In genomic region chrX:158043057-158043843, GRCm38 (mm10) we compare ENCODE assay signal across 8 mouse cellular contexts. TPM values are rescaled to one million over a fixed set of nuclear protein-coding genes. Genes with fewer than 3 reads are reported as not detected.
DNase-seq lines count a peak whose midpoint lies in the region; ATAC-seq and TF ChIP-seq lines count a peak whose summit lies in the region.

TSS of gene Cnksr2 (minus strand) at chrX:158043294.

- H3K4me3 ChIP-seq in kidney, embryonic 16.5 days (ENCODE audit: low read length), result peak within 1 kb of the TSS; percentile 57
- H3K4me3 ChIP-seq in liver, adult 2 months (ENCODE audit: insufficient read depth, low read depth, low read length), result peak within 1 kb of the TSS; percentile 49; the same call in 1 of the 2 replicates
- peak within 1 kb of the TSS; percentile 57 for H3K4me3 ChIP-seq in neural tube, embryonic 14.5 days (ENCODE audit: low read depth, low read length)

- H3K9ac ChIP-seq in kidney, embryonic 16.5 days (replicated peaks; ENCODE audit: low read length), result peak within 1 kb of the TSS; percentile 67
- H3K9ac ChIP-seq in liver, adult 2 months (ENCODE audit: low read depth, low read length), result no peak within 1 kb of the TSS
- peak within 1 kb of the TSS; percentile 80 for H3K9ac ChIP-seq in neural tube, embryonic 14.5 days (replicated peaks; ENCODE audit: low read depth, low read length)

- H3K36me3 ChIP-seq in kidney, embryonic 16.5 days (ENCODE audit: insufficient read depth, low read length), result no peaks in the 10 kb centered on the region
- H3K36me3 ChIP-seq in liver, adult 2 months (ENCODE audit: control insufficient read depth, insufficient read depth, low read length), result no peaks in the 10 kb centered on the region
- H3K36me3 ChIP-seq in neural tube, embryonic 14.5 days (ENCODE audit: control insufficient read depth, insufficient read depth, low read length), result no peaks in the 10 kb centered on the region

- peaks cover 15% of the 10 kb centered on the region; the same call in 1 of the 2 replicates for H3K27me3 ChIP-seq in kidney, embryonic 16.5 days (ENCODE audit: insufficient read depth, low read length)
- H3K27me3 ChIP-seq in liver, adult 2 months (ENCODE audit: control insufficient read depth, insufficient read depth, low read length), result peaks cover 13% of the 10 kb centered on the region
- no peaks in the 10 kb centered on the region for H3K27me3 ChIP-seq in neural tube, embryonic 14.5 days (ENCODE audit: control insufficient read depth, insufficient read depth, low read length)

- H3K4me1 ChIP-seq in kidney, embryonic 16.5 days (ENCODE audit: insufficient read depth, low read length), result no peaks in the 10 kb centered on the region
- no peaks in the 10 kb centered on the region; the same call in 1 of the 2 replicates for H3K4me1 ChIP-seq in liver, adult 2 months (ENCODE audit: control insufficient read depth, insufficient read depth, low read length)
- no peaks in the 10 kb centered on the region for H3K4me1 ChIP-seq in neural tube, embryonic 14.5 days (ENCODE audit: control insufficient read depth, insufficient read depth, low read length)

- no peaks in the 10 kb centered on the region for H3K9me3 ChIP-seq in kidney, embryonic 16.5 days (ENCODE audit: low read length)
- H3K9me3 ChIP-seq in neural tube, embryonic 14.5 days (ENCODE audit: control insufficient read depth, low read length), result no peaks in the 10 kb centered on the region

- no peak for TF ChIP-seq POLR2A in liver, adult 2 months (IDR thresholded peaks at IDR 0.05; ENCODE audit: extremely low read depth, insufficient read depth, low read length)

- no peak within 1 kb of the TSS for H3K27ac ChIP-seq in kidney, embryonic 16.5 days (ENCODE audit: low read length)
- H3K27ac ChIP-seq in liver, adult 2 months (replicated peaks; ENCODE audit: insufficient read depth, low read depth, low read length), result no peak within 1 kb of the TSS
- H3K27ac ChIP-seq in neural tube, embryonic 14.5 days (ENCODE audit: low read depth, low read length), result peak within 1 kb of the TSS; percentile 77

- 15% methylated on average over 66 of the region's 99 CpGs for WGBS in kidney, embryonic 16.5 days
- WGBS in liver, adult 2 months, result under 1% methylated on average over 53 of the region's 99 CpGs
- 24% methylated on average over 48 of the region's 99 CpGs for WGBS in neural tube, embryonic 14.5 days

- no peak for TF ChIP-seq CTCF in liver, adult 2 months (IDR thresholded peaks at IDR 0.05; ENCODE audit: low read depth, low read length)

- H3K79me2 ChIP-seq in liver, adult 2 months (ENCODE audit: control insufficient read depth, insufficient read depth, low read length), result no peaks in the 10 kb centered on the region

- DNase-seq in lung, adult 18-20 months, result peak; percentile 4 to 8
- DNase-seq in lung, postnatal 36 days, result no peak
- DNase-seq in cerebellum, adult 9-10 months, result peak; percentile 67
- DNase-seq in frontal cortex, adult 2 months (ENCODE audit: extremely low spot score in 1 of 2, low spot score in 1 of 2), result peak in 1 of 2 experiments; percentile 57
- DNase-seq in liver, adult 2 months (ENCODE audit: extremely low read depth, low read depth, low spot score), result no peak
- no peak for DNase-seq in c-Kit-positive CD71-positive TER-119-positive erythroid progenitor cells, embryonic 14.5 days (ENCODE audit: low spot score)

- peak; percentile 76 for ATAC-seq in kidney, embryonic 16.5 days (ENCODE audit: low FRiP score, low TSS enrichment)
- peak; percentile 84 for ATAC-seq in neural tube, embryonic 14.5 days (ENCODE audit: low read depth)

- H3K4me2 ChIP-seq in kidney, embryonic 16.5 days (replicated peaks; ENCODE audit: low read depth, low read length), result peak within 1 kb of the TSS; percentile 68
- peak within 1 kb of the TSS; percentile 49 for H3K4me2 ChIP-seq in neural tube, embryonic 14.5 days (ENCODE audit: low read depth, low read length)

RNA-seq across cellular contexts. Expression of gene Cnksr2, which starts in this region (rescaled TPM):
- polyA plus RNA-seq in frontal cortex, adult 2 months (2012; rRNA removed), result 62.1 and 68.4 TPM in 2 replicates
- polyA plus RNA-seq in kidney, embryonic 16.5 days (2015; fragmentation: Nextera tagmentation; extraction: Ambion mirVana), result 0.77 and 1.4 TPM in 2 replicates
- 0.07 TPM in 1 of 2 replicates, not detected in the other for total RNA-seq in liver, adult 2 months (2014; rRNA removed)
- polyA plus RNA-seq in liver, adult 2 months (2012; rRNA removed), result not detected in 2 replicates
- polyA plus RNA-seq in neural tube, embryonic 14.5 days (2014; fragmentation: Nextera tagmentation; extraction: Ambion mirVana), result 10.5 and 11.2 TPM in 2 replicates

Comparison
In these comparisons a context has a peak if more than half of its experiments do, and no peak if none do; other contexts are left out.
1. DNase-seq: peak in lung, adult 18-20 months (2 of 2) and cerebellum, adult 9-10 months (single experiment); none in lung, postnatal 36 days (single experiment), liver, adult 2 months (single experiment) and c-Kit-positive CD71-positive TER-119-positive erythroid progenitor cells, embryonic 14.5 days (single experiment).
2. Peak in every context shown above with its lines, with median percentiles within 50 percentile points of each other: H3K4me3 ChIP-seq.